Mouse (Mus musculus): ENCODE measurements around the gene Ywhab.

Gene Ywhab

GRCm38 (mm10) chr2:163994654-163994976 lies at the start of gene Ywhab:
TSS of gene Ywhab (plus strand) at chr2:163994960.
- no peak for DNase-seq (ENCODE audit: low spot score)

GRCm38 (mm10) chr2:163946221-163946620 lies 48.5 kb upstream of the Ywhab start:
- DNase-seq (ENCODE audit: low spot score), result no peak

DNA sequence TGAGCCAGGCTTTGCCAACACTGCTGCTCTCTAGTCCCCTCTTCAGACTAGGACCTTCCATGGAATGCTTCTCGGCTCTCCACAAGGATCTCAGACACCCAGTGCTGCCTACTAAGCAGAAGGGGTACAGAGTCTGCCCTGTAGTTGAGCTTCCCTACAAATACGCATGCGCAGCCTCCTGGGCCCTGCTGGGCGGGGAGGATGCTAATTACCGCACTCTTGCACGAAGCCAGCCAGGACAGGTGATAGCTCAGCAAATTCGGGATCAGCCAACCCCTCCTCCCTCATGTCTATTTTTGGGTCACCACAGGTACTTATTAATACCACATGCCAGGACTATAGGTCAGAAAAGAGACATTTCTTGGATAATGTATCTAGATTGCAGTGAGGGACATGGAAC lies 46.8 kb upstream of the Ywhab start:
- DNase-seq (ENCODE audit: low spot score), result no peak

DNA sequence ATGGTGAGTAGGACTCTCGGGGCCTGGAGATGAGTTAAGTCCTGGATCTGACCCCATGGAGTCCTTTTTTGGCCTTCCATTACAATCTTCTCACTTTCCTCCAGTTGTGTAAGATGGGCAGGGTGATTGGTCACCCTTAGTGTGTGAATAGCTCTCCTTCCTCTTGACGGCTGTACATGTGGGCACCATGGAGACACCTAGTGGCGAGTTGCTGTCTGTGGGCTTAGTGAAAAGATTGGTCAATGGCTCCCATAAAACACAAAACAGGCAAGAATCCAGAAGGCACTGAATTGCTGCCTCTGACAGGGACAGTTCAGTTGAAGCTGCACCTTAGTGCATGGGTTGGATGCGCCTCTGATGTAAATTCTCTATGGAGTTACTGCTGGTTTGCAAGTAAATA lies 43.0 kb upstream of the Ywhab start:
- peak; percentile 92 for DNase-seq (ENCODE audit: low spot score)

GRCm38 (mm10) chr2:163953622-163954310 lies 41.0 kb upstream of the Ywhab start:
- no peak for DNase-seq (ENCODE audit: low spot score)

GRCm38 (mm10) chr2:163964606-163965560 lies 29.9 kb upstream of the Ywhab start:
- peak; percentile 48 for DNase-seq (ENCODE audit: low spot score)

DNA sequence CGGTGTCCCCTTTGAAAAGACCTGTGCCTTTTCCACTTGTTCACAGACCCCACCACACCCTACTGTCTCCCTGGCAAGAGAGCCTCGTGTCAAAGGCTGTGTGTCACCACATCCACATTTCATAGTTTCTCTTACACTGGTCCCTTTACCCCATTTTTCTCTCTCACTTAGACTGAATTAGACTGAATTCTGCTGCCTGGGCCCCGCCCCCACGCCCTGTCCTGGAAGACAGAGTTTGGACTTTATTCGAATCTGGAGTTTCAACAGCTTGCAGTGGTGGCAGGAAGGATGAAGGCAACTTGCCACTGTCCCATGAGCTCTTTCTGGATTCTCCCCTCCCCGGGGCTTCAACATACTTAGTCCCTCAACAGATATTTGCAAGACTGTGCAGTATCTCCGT lies 29.1 kb upstream of the Ywhab start:
- peak; percentile 89 for DNase-seq (ENCODE audit: low spot score)

- peak; percentile 92 for DNase-seq (ENCODE audit: low spot score)
Measured at GRCm38 (mm10) chr2:163968581-163968980, 26.2 kb upstream of the Ywhab start.

DNA sequence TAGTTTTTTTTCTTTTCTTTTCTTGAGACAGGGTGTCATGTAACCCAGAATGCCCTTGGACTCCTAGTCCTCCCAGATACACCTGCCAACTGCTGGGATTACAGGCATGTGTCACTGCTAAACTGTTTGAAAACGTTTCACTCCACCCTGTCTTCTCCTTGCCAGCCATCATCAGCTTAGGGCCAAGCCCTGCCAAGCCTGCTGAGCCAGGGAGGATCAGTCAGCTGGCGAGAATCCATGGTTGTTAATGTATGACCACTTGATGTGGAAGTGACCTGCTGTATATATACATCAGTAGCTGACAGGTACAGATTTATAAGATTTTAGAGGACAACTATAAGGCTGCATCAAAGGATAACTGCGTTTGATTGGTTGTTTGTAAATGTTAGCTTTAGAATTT lies 24.4 kb upstream of the Ywhab start:
- DNase-seq (ENCODE audit: low spot score), result no peak

- DNase-seq (ENCODE audit: low spot score), result no peak
Measured at GRCm38 (mm10) chr2:163974056-163974455, 20.7 kb upstream of the Ywhab start.

DNA sequence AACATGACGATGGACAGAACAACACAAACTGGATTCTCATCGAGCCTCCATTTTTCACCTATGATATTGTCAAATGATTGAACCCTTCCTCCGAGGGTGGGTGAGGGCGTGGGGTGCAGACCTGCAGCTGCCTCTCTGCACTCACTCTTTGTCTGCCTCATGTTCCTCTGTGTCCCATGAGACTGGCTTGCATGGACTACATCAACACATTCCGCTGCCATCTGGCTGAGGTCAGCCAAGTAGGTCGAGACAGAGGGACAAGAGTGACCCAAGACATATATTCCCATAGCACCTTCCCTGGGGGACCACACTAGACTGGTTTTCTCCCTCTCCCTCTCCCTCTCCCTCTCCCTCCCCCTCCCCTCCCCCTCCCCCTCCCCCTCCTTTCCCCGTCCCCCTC lies 18.3 kb upstream of the Ywhab start:
- DNase-seq (ENCODE audit: low spot score), result peak; percentile 95

DNA sequence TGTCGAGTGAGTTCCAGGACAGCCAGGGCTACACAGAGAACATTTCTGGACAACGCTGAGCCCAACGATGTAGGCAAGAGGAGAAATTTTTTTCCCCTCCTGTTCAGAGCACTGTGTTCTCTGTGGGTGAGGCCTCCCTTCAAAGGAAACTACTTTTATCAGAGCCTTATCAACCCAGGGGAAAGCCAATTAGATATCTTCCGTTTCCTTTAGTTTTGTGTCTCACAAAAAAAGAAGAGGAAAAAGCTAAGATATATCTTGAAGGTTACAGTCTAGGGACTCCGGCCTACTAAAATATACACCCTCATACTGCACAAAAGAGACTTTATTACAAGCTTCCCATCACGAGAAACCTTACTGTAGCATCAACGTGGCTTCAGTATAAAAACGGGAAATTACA lies 7.5 kb upstream of the Ywhab start:
- no peak for DNase-seq (ENCODE audit: low spot score)

- peak; percentile 97 for DNase-seq (ENCODE audit: low spot score)
Measured at GRCm38 (mm10) chr2:163992871-163993270, 1.9 kb upstream of the Ywhab start.

DNA sequence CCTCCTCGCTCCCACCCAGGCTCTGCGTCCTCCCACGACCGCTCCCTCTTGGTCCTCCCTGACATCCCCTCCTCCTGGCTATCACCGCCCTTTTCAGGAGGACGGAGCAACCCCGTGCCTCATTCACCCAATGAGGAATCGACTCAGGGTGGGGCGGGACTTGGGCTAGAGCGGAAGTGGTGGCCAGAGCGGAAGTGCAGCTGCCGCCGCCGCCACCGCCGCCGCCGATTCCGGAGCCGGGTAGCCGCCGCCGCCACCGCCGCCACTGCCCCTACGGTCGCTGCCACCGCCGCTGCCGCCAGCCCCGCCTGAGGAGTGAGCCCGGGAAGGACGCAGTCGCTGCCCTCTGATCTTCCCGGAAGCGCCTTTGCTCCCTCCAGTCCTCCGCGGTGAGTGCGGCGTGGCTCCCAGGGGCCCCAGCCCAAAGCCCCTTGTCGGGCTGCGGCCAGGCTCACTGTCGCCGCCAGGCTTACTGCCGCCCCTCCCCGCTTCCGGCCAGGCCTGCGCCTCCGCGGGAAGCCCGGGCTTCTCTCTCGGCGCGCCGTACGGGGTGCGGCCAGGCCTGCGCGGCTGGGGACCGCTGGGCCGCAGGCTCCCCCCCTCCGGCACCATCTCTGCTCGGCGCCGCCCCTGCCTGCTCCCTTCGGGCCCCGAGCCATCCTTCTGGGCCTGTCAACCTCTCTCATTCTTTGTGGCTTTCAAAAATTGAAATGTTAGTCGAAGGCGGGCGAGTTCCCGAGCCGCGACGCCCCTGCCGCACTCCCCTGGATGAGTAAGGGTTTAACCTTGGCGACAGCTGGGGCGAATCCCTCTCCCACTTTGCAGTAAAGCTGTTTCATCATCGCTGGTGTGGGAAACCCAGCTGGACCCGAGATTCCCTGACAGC lies 460 bp downstream of the Ywhab start:
- peak; percentile 98 for DNase-seq (ENCODE audit: low spot score)

DNA sequence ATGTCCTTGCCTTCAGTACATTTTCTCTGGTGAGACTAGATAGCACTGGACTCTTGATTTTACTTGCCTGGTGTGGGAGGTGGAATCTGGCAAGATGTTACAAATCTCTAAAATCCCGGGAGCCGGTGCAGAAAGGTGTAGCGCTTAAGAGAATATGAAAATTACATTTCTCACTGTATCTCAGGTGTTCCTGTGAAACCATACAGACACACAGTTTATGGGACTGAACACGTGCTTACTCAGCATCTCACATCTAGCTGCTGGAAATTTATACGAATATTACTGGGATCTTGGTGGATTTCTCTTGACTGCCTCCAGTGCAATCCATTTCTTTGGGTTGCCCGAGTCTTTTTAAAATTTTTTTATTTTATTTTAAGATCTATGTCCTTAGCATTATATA lies 1.5 kb downstream of the Ywhab start:
- DNase-seq (ENCODE audit: low spot score), result no peak

DNA sequence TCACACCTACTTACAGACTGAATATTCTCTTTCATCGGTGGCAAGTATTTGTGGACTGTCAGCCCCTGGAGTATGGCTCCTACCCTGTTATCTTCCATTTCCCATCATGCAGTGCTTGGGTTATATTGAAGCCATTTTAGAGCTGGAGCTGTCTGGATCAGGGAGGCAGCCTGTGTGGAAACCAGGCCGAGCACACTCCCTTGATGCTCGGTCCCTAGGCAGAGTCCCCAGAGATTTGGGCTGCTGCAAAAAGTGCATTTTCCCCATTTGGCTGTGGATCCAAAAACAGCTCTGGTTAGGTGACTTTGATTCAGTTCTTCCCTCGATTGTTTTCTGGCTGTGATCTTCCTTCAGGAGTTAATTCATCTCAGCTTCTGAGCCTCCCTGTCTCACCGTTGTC lies 2.1 kb downstream of the Ywhab start:
- DNase-seq (ENCODE audit: low spot score), result peak; percentile 74

GRCm38 (mm10) chr2:163998981-163999380 lies 4.2 kb downstream of the Ywhab start:
- no peak for DNase-seq (ENCODE audit: low spot score)

- no peak for DNase-seq (ENCODE audit: low spot score)
Measured at GRCm38 (mm10) chr2:164002637-164003036, 7.9 kb downstream of the Ywhab start.

DNA sequence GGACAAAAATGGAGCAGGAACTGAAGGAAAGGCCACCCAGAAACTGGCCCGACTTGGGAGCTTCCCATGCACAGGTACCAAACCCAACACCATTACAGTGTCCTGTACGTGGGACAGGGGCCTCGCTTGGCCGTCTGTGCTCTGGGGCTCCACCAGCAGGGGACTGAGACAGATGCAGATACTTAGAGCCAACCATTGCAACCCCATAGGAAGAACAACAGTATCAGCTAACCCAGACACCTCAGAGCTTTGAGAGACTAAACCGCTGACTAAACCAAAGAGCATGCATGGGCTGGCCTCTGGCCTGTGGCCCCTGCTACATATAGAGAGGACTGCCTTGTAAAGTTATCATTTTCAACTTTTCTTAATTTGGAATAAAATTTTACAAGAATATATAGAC lies 9.7 kb downstream of the Ywhab start:
- DNase-seq (ENCODE audit: low spot score), result no peak

- DNase-seq (ENCODE audit: low spot score), result peak; percentile 53
Measured at GRCm38 (mm10) chr2:164006932-164007331, 12.2 kb downstream of the Ywhab start.

DNA sequence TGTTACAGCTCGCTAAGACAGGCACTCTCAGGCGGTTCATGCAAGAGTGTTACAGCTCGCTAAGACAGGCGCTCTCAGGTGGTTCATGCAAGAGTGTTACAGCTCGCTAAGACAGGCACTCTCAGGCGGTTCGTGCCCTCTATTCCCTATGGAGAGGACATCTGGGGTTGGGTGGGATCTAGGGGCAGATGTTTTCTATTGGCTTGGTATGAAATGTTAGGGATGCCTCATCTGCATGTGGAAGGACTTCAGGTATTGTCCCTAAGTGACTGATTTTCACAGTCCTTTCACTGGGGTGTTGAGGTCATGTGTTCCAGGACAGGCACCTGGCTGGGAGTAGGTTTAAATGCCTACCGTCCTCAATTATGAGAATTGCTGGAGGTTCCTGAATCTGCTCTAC lies 12.8 kb downstream of the Ywhab start:
- peak; percentile 5 for DNase-seq (ENCODE audit: low spot score)

GRCm38 (mm10) chr2:164007987-164008545 lies 13.3 kb downstream of the Ywhab start:
- DNase-seq (ENCODE audit: low spot score), result peak; percentile 22
